ENCODE assay signal across 9 mouse cellular contexts in the genomic region with DNA sequence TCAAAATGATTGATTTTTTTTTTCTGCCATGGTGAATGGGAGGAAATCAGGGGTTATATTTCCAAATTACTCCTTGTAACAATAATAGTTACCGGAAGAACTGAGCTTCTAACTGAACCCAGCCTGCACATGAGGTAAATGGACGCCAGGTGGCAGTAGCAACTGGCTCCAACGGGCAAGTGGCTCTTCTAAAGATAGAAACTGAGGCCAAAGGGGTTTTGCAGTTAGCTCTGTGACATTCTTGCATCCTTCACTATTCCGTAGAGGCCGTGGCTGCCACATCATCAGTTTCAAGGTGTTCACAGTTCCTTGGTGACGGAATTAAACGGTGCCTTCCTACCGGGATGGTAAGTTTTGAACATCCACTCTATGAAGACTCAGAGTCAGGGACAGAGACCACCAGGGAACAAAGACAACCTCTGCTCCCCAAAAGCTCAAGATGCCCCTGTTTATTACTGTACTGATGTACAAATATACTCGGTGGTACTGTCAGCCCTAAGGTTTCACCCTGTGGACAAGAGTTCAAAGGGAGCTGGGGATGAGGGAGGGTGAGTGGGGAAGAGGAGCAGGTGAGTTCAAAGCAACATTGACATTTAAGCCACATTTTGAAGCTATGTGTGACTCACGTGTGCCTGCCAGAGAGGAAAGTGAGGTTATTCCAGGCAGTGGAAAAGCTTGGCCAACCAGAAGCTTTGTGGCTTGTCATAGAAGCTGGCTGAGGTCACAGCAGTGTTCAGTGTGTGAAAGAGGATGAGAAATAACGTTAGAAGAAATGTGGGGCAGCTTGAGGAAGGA.
DNase-seq lines count a peak whose midpoint lies in the region; ATAC-seq and TF ChIP-seq lines count a peak whose summit lies in the region.
"Had no signal": no experiment of that assay in that cellular context is flagged by ENCODE, and none has a peak within 500 bp of the region (broad histone marks: within the 10 kb centered on the region; RNA-seq: fewer than 3 reads in every experiment).

No protein-coding gene starts in this region.

- H3K4me3 ChIP-seq in hindbrain, embryonic 10.5 days, result no peak overlapping the region
- H3K4me3 ChIP-seq in hindbrain, embryonic 16.5 days (ENCODE audit: low read length), result no peak overlapping the region
- H3K4me3 ChIP-seq in ES-Bruce4 (ENCODE audit: low read depth, low read length), result no peak overlapping the region
- no peak overlapping the region for H3K4me3 ChIP-seq in stomach, postnatal 0 days (ENCODE audit: low read depth, low read length)
- H3K4me3 ChIP-seq: embryonic facial prominence, embryonic 13.5 days had no signal

- H3K4me1 ChIP-seq in hindbrain, embryonic 10.5 days (replicated peaks), result no peaks in the 10 kb centered on the region
- H3K4me1 ChIP-seq in hindbrain, embryonic 16.5 days (ENCODE audit: control insufficient read depth, insufficient read depth, low read depth, low read length), result no peaks in the 10 kb centered on the region
- no peaks in the 10 kb centered on the region for H3K4me1 ChIP-seq in ES-Bruce4 (ENCODE audit: control insufficient read depth, insufficient read depth, low read length)
- no peaks in the 10 kb centered on the region for H3K4me1 ChIP-seq in stomach, postnatal 0 days (replicated peaks; ENCODE audit: control insufficient read depth, insufficient read depth)
- H3K4me1 ChIP-seq: embryonic facial prominence, embryonic 13.5 days had no signal

- no peak overlapping the region for H3K27ac ChIP-seq in hindbrain, embryonic 10.5 days
- H3K27ac ChIP-seq in hindbrain, embryonic 16.5 days (ENCODE audit: low read depth, low read length), result no peak overlapping the region
- H3K27ac ChIP-seq in ES-Bruce4 (ENCODE audit: insufficient read depth, low read length), result no peak overlapping the region
- H3K27ac ChIP-seq in stomach, postnatal 0 days (replicated peaks), result no peak overlapping the region
- H3K27ac ChIP-seq: embryonic facial prominence, embryonic 13.5 days had no signal

- H3K9ac ChIP-seq in hindbrain, embryonic 16.5 days (ENCODE audit: low read depth, low read length), result no peak overlapping the region
- H3K9ac ChIP-seq in ES-Bruce4 (ENCODE audit: low read depth, poor library complexity, severe bottlenecking), result no peak overlapping the region
- no peak overlapping the region for H3K9ac ChIP-seq in stomach, postnatal 0 days (ENCODE audit: low read length)
- H3K9ac ChIP-seq: embryonic facial prominence, embryonic 13.5 days had no signal

- no peaks in the 10 kb centered on the region for H3K9me3 ChIP-seq in hindbrain, embryonic 10.5 days
- no peaks in the 10 kb centered on the region for H3K9me3 ChIP-seq in hindbrain, embryonic 16.5 days (ENCODE audit: control insufficient read depth, low read length)
- no peaks in the 10 kb centered on the region for H3K9me3 ChIP-seq in ES-Bruce4 (replicated peaks; ENCODE audit: control insufficient read depth, insufficient read depth, low read length, poor library complexity, severe bottlenecking)
- H3K9me3 ChIP-seq in stomach, postnatal 0 days (ENCODE audit: control insufficient read depth, low read length), result no peaks in the 10 kb centered on the region
- H3K9me3 ChIP-seq: embryonic facial prominence, embryonic 13.5 days had no signal

- peak; percentile 59 for DNase-seq in hindbrain, embryonic 10.5 days (ENCODE audit: low spot score)
- DNase-seq in c-Kit-positive CD71-positive TER-119-negative erythroid progenitor cells, embryonic 14.5 days (ENCODE audit: low read depth), result peak; percentile 73
- peak; percentile 14 for DNase-seq in gastrocnemius, postnatal 14 days
- DNase-seq in left cerebral cortex, adult 11 months (ENCODE audit: low spot score), result peak; percentile 21
- peak; percentile 45 for DNase-seq in stomach, postnatal 0 days (ENCODE audit: low spot score)

- no peaks in the 10 kb centered on the region for H3K27me3 ChIP-seq in hindbrain, embryonic 10.5 days (ENCODE audit: insufficient read depth, poor library complexity, severe bottlenecking)
- no peaks in the 10 kb centered on the region for H3K27me3 ChIP-seq in hindbrain, embryonic 16.5 days (replicated peaks; ENCODE audit: control insufficient read depth, insufficient read depth, low read length)
- H3K27me3 ChIP-seq in ES-Bruce4 (ENCODE audit: control insufficient read depth, insufficient read depth, low read length, poor library complexity, severe bottlenecking), result no peaks in the 10 kb centered on the region
- H3K27me3 ChIP-seq in stomach, postnatal 0 days (ENCODE audit: control insufficient read depth, insufficient read depth, low read length), result no peaks in the 10 kb centered on the region
- H3K27me3 ChIP-seq: embryonic facial prominence, embryonic 13.5 days had no signal

- intact Hi-C loops in gastrocnemius, postnatal 14 days (cut with DNase I; ENCODE audit: low total_unique reads), result loop anchor here (5.0 to 10.0 kb wide), 2 partner anchors 230 to 417 kb away; no protein-coding TSS in a partner anchor

- TF ChIP-seq CTCF in ES-Bruce4 (IDR thresholded peaks at IDR 0.05; ENCODE audit: low read depth, low read length), result peak; percentile 72
- TF ChIP-seq CTCF in stomach, postnatal 0 days (IDR thresholded peaks at IDR 0.05; ENCODE audit: low read depth), result peak; percentile 80

- no peak for ATAC-seq in hindbrain, embryonic 16.5 days
- ATAC-seq in megakaryocyte, adult 5-6 weeks (ENCODE audit: poor library complexity, severe bottlenecking), result peak; percentile 57
- ATAC-seq in stomach, postnatal 0 days (ENCODE audit: low FRiP score, low TSS enrichment), result no peak

- no peaks in the 10 kb centered on the region for H3K36me3 ChIP-seq in hindbrain, embryonic 10.5 days
- H3K36me3 ChIP-seq in hindbrain, embryonic 16.5 days (ENCODE audit: control insufficient read depth, insufficient read depth, low read length), result no peaks in the 10 kb centered on the region
- no peaks in the 10 kb centered on the region for H3K36me3 ChIP-seq in ES-Bruce4 (ENCODE audit: control insufficient read depth, insufficient read depth, low read length, poor library complexity, severe bottlenecking)
- no peaks in the 10 kb centered on the region for H3K36me3 ChIP-seq in stomach, postnatal 0 days (ENCODE audit: control insufficient read depth, insufficient read depth, low read length)
- H3K36me3 ChIP-seq: embryonic facial prominence, embryonic 13.5 days had no signal

- no peak overlapping the region for H3K4me2 ChIP-seq in hindbrain, embryonic 16.5 days (ENCODE audit: low read length)
- H3K4me2 ChIP-seq in stomach, postnatal 0 days (replicated peaks; ENCODE audit: low read depth), result no peak overlapping the region
- H3K4me2 ChIP-seq: embryonic facial prominence, embryonic 13.5 days had no signal

- whole genome bisulfite sequencing in hindbrain, embryonic 10.5 days, result 47% methylated on average over 11 of the region's 11 CpGs
- WGBS in hindbrain, embryonic 16.5 days, result 49% methylated on average over 11 of the region's 11 CpGs
- WGBS in stomach, postnatal 0 days, result 39% methylated on average over 11 of the region's 11 CpGs

- TF ChIP-seq EP300 in ES-Bruce4 (IDR thresholded peaks at IDR 0.05; ENCODE audit: insufficient read depth, low read depth, low read length), result no peak
- TF ChIP-seq EP300 in stomach, postnatal 0 days (optimal IDR thresholded peaks at IDR 0.05), result no peak

- no peak for TF ChIP-seq POLR2A in ES-Bruce4 (IDR thresholded peaks at IDR 0.05; ENCODE audit: insufficient read depth, low read length)

Comparison
In these comparisons a context has a peak if more than half of its experiments do, and no peak if none do; other contexts are left out.
1. DNase-seq: peak in every context shown above with its lines; median percentile 73 in c-Kit-positive CD71-positive TER-119-negative erythroid progenitor cells, embryonic 14.5 days; 59 in hindbrain, embryonic 10.5 days; 45 in stomach, postnatal 0 days; 21 in left cerebral cortex, adult 11 months; 14 in gastrocnemius, postnatal 14 days.